Mouse (Mus musculus) liver, embryonic 11.5 days (tissue): Measurements from ENCODE around the gene Iffo1. TPM values are rescaled to one million over a fixed set of nuclear protein-coding genes. Genes with fewer than 3 reads are reported as not detected.
A peak's percentile ranks its signal among the peaks of the same experiment; 100 is the strongest.

Experiments used
- ATAC-seq: fragments of 200-750 bp; cut with Nextera tagmentation; replicated peaks from 2 replicates; pipeline ENCODE4 v1.8.0; 2017; ENCODE audit warnings: moderate number of reproducible peaks, mild to moderate bottlenecking, moderate TSS enrichment, moderate library complexity; ENCODE audit not compliant: low FRiP score
- DNase-seq: peaks from one replicate; pipeline ENCODE4 v3.0.0-alpha.2; 2017; ENCODE audit warnings: low spot score
- H3K27ac ChIP-seq: fragments of 300-500 bp; sonication (generic); 2 replicates; pipeline ENCODE4 v1.5.1; 2014; ENCODE audit warnings: mild to moderate bottlenecking, low read depth, low read length, control low read depth
- H3K27me3 ChIP-seq: fragments of 300-500 bp; sonication (generic); replicated peaks from 2 replicates; pipeline ENCODE4 v1.6.1; 2014; ENCODE audit warnings: low read length, mixed read lengths; ENCODE audit not compliant: control insufficient read depth, insufficient read depth
- H3K36me3 ChIP-seq: fragments of 300-500 bp; sonication (generic); 2 replicates; pipeline ENCODE4 v1.6.1; 2014; ENCODE audit warnings: mild to moderate bottlenecking, low read length, moderate library complexity, mixed read lengths; ENCODE audit not compliant: control insufficient read depth, insufficient read depth
- H3K4me1 ChIP-seq: fragments of 300-500 bp; sonication (generic); replicated peaks from 2 replicates; pipeline ENCODE4 v1.6.1; 2014; ENCODE audit warnings: low read length, mixed read lengths; ENCODE audit not compliant: control insufficient read depth, insufficient read depth
- H3K4me2 ChIP-seq: fragments of 300-500 bp; sonication (generic); 2 replicates; pipeline ENCODE4 v1.6.1; 2014; ENCODE audit warnings: mild to moderate bottlenecking, control low read depth, moderate library complexity
- H3K4me3 ChIP-seq: fragments of 300-500 bp; sonication (generic); 2 replicates; pipeline ENCODE4 v1.5.1; 2014; ENCODE audit warnings: low read depth, low read length, control low read depth
- H3K9ac ChIP-seq: fragments of 300-500 bp; sonication (generic); 2 replicates; pipeline ENCODE4 v1.6.1; 2014; ENCODE audit warnings: low read depth, low read length, control low read depth
- H3K9me3 ChIP-seq: fragments of 300-500 bp; sonication (generic); 2 replicates; pipeline ENCODE4 v1.6.1; 2016; ENCODE audit warnings: low read length, inconsistent platforms, mixed read lengths; ENCODE audit not compliant: control insufficient read depth
- WGBS: fragments of 180-500 bp; shearing (Covaris S2); extraction: QIAGEN DNeasy Blood & Tissue Kit; methylation state at CpG from one replicate; pipeline ENCODE4 v1.1.7; 2014; 5-methylcytosine and 5-hydroxymethylcytosine counted together
- polyA plus RNA-seq: library from polyadenylated mRNA; unstranded; fragments of >200 nt; fragmentation: Nextera tagmentation; extraction: Ambion mirVana; gene quantifications from 2 replicates; pipeline ENCODE4 v1.2.1, GENCODE M21; 2014

The Iffo1 gene
- polyA plus RNA-seq, 1 experiment from 2014 or later: 9.9 TPM

DNA sequence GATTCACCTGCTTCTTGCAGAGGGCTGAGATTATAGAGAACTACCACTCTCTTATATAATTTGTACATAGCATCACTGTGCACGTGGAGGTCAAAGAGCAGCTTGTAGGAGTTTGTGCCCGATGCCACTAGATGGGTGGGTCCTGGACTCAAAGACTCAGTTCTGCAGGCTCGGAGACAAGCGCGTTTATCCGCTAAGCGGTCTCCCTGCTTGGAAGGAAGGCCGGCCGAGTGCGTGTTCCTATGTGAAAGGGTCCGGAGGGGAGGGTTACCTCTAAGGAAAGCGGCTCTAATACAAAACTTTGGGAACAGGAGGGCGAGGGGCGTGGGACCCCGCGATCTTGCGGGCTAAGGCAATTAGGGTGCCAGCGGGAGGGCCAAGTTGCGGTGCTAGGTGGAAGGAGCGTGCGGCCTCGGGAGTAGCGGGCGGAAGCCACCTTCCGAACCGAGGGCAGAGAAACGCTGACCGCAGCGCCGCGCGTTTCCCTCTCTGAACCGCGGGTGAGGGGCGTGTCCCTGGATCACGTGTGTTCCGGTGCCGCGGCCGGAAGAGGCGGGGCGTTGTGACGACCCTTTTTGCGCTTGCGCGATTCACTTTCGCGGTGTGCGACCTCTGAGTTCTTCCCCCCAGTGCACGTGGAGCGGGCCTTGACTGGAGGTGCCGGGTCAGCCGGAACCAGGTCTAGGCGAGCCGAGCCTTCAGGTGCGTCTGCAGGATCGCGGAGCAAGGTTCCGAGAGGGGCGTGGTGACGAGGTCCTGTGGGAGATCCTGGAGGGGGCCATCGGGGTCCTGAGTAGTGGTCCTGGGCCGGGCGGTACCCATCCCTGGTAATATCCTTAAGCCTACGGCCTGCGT lies 13.5 kb upstream of the Iffo1 start, which contains the start of gene Nop2:
Gene Nop2 (plus strand): TSS at position 608 of the 855 bp plus-strand sequence.
- under 1% methylated on average over 65 of the region's 66 CpGs for WGBS
- no peaks in the 10 kb centered on the region for H3K27me3 ChIP-seq
- peak; percentile 92 for ATAC-seq
- H3K4me2 ChIP-seq: peak within 1 kb of the TSS; percentile 94
- DNase-seq: peak; percentile 95
- no peaks in the 10 kb centered on the region for H3K9me3 ChIP-seq
- H3K36me3 ChIP-seq: peaks cover 34% of the 10 kb centered on the region
- H3K4me1 ChIP-seq: peaks cover 9% of the 10 kb centered on the region
- H3K4me3 ChIP-seq: peak within 1 kb of the TSS; percentile 93
- H3K27ac ChIP-seq: peak within 1 kb of the TSS; percentile 86
- H3K9ac ChIP-seq: peak within 1 kb of the TSS; percentile 92

DNA sequence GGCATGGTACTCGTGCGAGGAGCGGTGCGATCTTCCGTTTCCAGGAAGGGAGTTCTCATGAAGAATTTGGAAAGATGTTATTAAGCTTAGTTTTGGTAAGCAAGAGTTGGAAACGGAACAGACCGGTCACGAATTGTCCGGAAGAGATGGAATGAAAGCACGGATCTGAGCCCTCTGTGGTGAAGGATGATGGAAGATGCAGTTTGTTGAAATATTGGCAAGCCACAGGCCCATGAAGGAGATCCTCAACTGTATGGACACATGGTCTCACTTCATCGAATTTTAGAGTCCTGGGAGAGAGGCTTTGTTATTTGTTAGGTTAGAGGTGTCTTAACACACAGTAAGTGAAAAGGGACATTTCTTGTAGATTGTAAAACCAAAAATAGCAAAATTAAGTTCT lies 12.6 kb upstream of the Iffo1 start:
- ATAC-seq: no peak
- peaks cover 9% of the 10 kb centered on the region for H3K4me1 ChIP-seq
- no peaks in the 10 kb centered on the region for H3K9me3 ChIP-seq
- peaks cover 38% of the 10 kb centered on the region for H3K36me3 ChIP-seq
- peak overlapping the region; percentile 94 for H3K4me2 ChIP-seq
- DNase-seq: no peak
- 5% methylated on average over 11 of the region's 11 CpGs for WGBS
- H3K9ac ChIP-seq: peak overlapping the region; percentile 92
- H3K27ac ChIP-seq: peak overlapping the region; percentile 86
- peak overlapping the region; percentile 93 for H3K4me3 ChIP-seq
- no peaks in the 10 kb centered on the region for H3K27me3 ChIP-seq

DNA sequence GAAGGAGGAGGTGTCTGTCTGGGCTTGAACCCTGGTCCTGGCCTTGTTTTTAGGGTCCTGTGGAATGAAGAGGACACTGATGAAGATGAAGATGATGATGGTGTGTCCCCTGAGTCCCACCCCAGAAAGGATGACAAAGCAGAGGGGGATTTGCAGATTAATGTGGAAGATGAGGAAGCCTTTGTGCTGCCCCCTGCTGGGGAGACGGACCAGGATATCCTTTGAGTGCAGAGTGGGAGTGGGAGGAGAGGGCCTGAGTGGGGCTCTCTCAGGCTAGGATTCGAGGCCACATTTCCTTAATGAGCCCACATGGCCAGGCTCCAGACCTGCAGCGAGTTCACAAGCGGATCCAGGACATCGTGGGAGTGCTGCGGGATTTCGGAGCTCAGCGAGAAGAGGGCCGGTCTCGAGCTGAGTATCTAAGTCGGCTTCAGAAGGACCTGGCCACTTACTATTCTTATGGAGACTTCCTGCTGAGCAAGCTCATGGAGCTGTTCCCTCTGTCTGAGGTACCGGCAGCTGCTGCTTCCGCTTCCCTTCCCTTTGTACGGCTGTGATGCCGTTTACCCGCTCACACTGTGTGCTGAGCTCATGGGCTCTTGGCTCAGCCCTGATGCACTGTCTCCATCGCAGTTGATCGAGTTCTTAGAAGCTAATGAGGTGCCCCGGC lies 7.9 kb upstream of the Iffo1 start:
- H3K36me3 ChIP-seq: peaks cover 74% of the 10 kb centered on the region
- peaks cover 9% of the 10 kb centered on the region for H3K4me1 ChIP-seq
- no peak overlapping the region for H3K9ac ChIP-seq
- H3K27ac ChIP-seq: no peak overlapping the region
- no peaks in the 10 kb centered on the region for H3K9me3 ChIP-seq
- H3K4me3 ChIP-seq: no peak overlapping the region
- DNase-seq (no peak), ATAC-seq (no peak)
- 87% methylated on average over 19 of the region's 19 CpGs for WGBS
- no peak overlapping the region for H3K4me2 ChIP-seq
- H3K27me3 ChIP-seq: no peaks in the 10 kb centered on the region

DNA sequence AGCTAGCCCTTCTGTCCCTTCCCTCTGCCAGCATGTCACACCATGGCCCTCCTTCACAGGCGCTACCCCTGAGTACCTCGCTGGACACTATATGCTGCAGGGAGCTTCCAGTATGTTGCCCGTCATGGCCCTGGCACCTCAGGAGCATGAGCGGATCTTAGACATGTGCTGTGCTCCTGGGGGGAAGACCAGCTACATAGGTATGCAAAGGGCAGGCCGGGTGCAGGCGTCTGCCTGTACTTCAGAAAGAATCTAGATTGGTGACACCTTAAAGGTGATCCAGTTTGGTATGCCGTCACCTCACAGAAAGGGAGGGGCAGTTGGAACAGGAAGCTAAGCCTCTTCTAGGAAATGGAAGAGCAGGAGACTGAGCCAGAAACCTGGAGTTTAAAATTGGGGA lies 5.3 kb upstream of the Iffo1 start:
- Histone ChIP-seq H3K9ac (no peak overlapping the region), H3K27me3 (no peaks in the 10 kb centered on the region), H3K4me3 (no peak overlapping the region), H3K9me3 (no peaks in the 10 kb centered on the region), H3K4me1 (peaks cover 6% of the 10 kb centered on the region; the same call in 1 of the 2 replicates), H3K27ac (no peak overlapping the region), H3K36me3 (peaks cover 74% of the 10 kb centered on the region), H3K4me2 (no peak overlapping the region)
- ATAC-seq (no peak), DNase-seq (no peak)
- WGBS: 91% methylated on average over 7 of the region's 7 CpGs

DNA sequence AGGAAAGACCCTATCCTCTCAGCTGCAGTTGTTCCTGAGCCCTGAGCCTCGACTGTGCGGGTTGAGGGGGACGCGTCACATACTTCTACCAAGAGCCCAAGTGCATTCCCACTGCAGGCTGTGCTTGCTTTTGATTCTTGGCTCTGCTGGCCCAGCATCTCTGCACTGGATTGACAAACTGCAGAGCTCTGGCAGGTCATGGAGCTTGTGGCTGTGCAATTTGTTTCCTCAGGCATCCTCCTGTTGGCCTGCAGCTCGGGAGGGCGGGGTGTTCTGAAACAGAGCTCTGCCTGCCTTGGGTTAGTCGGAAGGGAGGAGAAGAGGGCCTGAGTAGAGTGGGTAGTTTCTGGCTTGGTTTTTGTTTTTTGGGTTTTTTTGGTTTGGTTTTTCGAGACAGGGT lies 2.6 kb upstream of the Iffo1 start:
- H3K9me3 ChIP-seq: no peaks in the 10 kb centered on the region
- ATAC-seq (no peak), DNase-seq (no peak)
- H3K4me1 ChIP-seq: peaks cover 25% of the 10 kb centered on the region
- H3K4me3 ChIP-seq: no peak overlapping the region
- H3K9ac ChIP-seq: no peak overlapping the region
- WGBS: 90% methylated on average over 8 of the region's 8 CpGs
- H3K36me3 ChIP-seq: peaks cover 57% of the 10 kb centered on the region
- no peaks in the 10 kb centered on the region for H3K27me3 ChIP-seq
- H3K27ac ChIP-seq: no peak overlapping the region; the same call in 1 of the 2 replicates
- no peak overlapping the region for H3K4me2 ChIP-seq

DNA sequence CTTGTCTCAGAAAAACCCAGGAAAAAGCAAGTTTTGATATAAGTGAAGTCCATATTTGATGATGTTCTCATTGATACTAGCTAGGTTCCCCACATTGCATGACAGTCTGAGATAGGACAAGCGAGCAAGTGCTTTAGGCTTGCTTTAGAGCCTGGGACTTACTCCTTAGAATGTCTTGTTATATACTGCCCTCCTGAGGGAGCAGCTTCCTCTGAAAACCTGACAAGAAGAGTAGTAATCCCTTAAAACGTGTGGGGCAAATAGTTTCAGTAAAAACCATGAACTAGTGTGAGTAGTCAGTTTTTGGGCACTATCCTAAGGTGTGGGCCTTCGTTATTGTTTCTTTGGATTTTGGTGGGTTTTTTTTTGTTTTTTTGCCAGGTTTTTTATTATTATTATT lies 1.9 kb upstream of the Iffo1 start:
- peaks cover 52% of the 10 kb centered on the region for H3K36me3 ChIP-seq
- 79% methylated on average over 3 of the region's 3 CpGs for WGBS
- no peak for ATAC-seq

DNA sequence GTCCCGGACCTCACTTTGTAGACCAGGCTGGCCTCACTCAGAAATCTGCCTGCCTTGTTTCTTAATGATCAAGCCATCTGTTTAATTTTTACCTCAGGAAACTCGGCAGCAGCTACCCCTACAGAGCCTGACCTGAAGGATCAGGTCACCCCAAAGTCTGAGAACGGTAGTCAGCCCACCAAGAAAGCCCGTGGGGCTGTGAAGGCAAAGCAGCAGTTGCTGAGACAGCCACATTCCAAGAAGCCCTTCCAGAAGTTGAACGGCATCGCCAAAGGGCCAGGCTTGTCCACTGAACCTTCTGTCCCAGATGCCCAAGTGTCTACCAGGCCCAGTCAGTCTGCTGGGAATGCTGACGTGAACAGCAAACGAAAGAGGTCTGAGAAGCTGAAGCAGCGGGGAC lies 1.1 kb upstream of the Iffo1 start:
- Histone ChIP-seq H3K9ac (no peak overlapping the region), H3K27ac (0 out of 2 replicates have a peak overlapping the region, but pooled peaks have one; percentile 46), H3K4me2 (no peak overlapping the region), H3K36me3 (peaks cover 46% of the 10 kb centered on the region), H3K27me3 (no peaks in the 10 kb centered on the region), H3K4me1 (peaks cover 40% of the 10 kb centered on the region), H3K9me3 (no peaks in the 10 kb centered on the region), H3K4me3 (no peak overlapping the region)
- 83% methylated on average over 9 of the region's 9 CpGs for WGBS
- no peak for DNase-seq
- no peak for ATAC-seq

More for the DNA sequence above, 1.9 kb upstream of the Iffo1 start:
- Histone ChIP-seq H3K4me1 (peaks cover 32% of the 10 kb centered on the region), H3K9ac (no peak overlapping the region), H3K4me2 (no peak overlapping the region), H3K27me3 (no peaks in the 10 kb centered on the region), H3K27ac (no peak overlapping the region), H3K9me3 (no peaks in the 10 kb centered on the region), H3K4me3 (no peak overlapping the region)
- DNase-seq: no peak

DNA sequence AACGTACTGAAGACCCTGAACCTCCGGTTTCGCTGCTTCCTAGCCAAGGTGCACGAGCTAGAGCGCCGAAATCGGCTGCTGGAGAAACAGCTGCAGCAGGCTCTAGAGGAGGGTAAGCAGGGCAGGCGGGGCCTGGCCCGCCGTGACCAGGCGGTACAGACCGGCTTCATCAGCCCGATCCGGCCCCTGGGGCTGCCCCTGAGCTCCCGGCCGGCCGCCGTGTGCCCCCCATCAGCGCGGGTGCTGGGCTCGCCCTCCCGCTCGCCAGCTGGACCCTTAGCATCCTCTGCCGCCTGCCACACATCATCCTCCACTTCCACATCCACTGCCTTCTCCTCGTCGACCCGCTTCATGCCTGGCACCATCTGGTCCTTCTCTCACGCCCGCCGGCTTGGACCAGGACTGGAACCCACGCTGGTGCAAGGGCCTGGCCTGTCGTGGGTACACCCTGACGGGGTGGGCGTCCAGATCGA lies 474 bp downstream of the Iffo1 start:
- Histone ChIP-seq H3K36me3 (peaks cover 30% of the 10 kb centered on the region), H3K4me3 (peak overlapping the region; percentile 78), H3K27ac (peak overlapping the region; percentile 73), H3K4me2 (peak overlapping the region; percentile 98), H3K27me3 (no peaks in the 10 kb centered on the region), H3K9me3 (no peaks in the 10 kb centered on the region), H3K4me1 (peaks cover 43% of the 10 kb centered on the region), H3K9ac (peak overlapping the region; percentile 78)
- ATAC-seq (peak; percentile 61), DNase-seq (no peak)
- WGBS: 2% methylated on average over 35 of the region's 35 CpGs
